Mouse (Mus musculus) forebrain, embryonic 12.5 days (tissue): Measurements from ENCODE around the gene Psmd9. TPM values are rescaled to one million over a fixed set of nuclear protein-coding genes. Genes with fewer than 3 reads are reported as not detected.

ENCODE experiments used
- ATAC-seq: fragments of 200-750 bp; cut with Nextera tagmentation; 2 replicates; pipeline ENCODE4 v1.8.0; 2017; ENCODE audit warnings: moderate TSS enrichment; ENCODE audit not compliant: low FRiP score
- H3K27ac ChIP-seq: fragments of 300-500 bp; sonication (generic); 2 replicates; pipeline ENCODE4 v1.5.1; 2016; ENCODE audit warnings: mild to moderate bottlenecking
- H3K27me3 ChIP-seq: fragments of 300-500 bp; sonication (generic); 2 replicates; pipeline ENCODE4 v1.6.1; 2016; ENCODE audit warnings: mild to moderate bottlenecking
- H3K36me3 ChIP-seq: fragments of 300-500 bp; sonication (generic); replicated peaks from 2 replicates; pipeline ENCODE4 v1.6.1; 2016; ENCODE audit warnings: mild to moderate bottlenecking
- H3K4me1 ChIP-seq: fragments of 300-500 bp; sonication (generic); 2 replicates; pipeline ENCODE4 v1.6.1; 2016
- H3K4me2 ChIP-seq: fragments of 300-500 bp; sonication (generic); 2 replicates; pipeline ENCODE4 v1.6.1; 2016; ENCODE audit warnings: mild to moderate bottlenecking, moderate library complexity
- H3K4me3 ChIP-seq: fragments of 300-500 bp; sonication (generic); replicated peaks from 2 replicates; pipeline ENCODE4 v1.5.1; 2016; ENCODE audit warnings: mild to moderate bottlenecking
- H3K9ac ChIP-seq: fragments of 300-500 bp; sonication (generic); 2 replicates; pipeline ENCODE4 v1.6.1; 2016; ENCODE audit warnings: mild to moderate bottlenecking
- H3K9me3 ChIP-seq: fragments of 300-500 bp; sonication (generic); 2 replicates; pipeline ENCODE4 v1.6.1; 2016
- WGBS: fragments of 180-500 bp; shearing (Covaris S2); methylation state at CpG from one replicate; pipeline ENCODE4 v1.1.7; 2016; 5-methylcytosine and 5-hydroxymethylcytosine counted together
- polyA plus RNA-seq: library from polyadenylated mRNA; unstranded; fragments of >200 nt; fragmentation: Nextera tagmentation; extraction: Ambion mirVana; gene quantifications from 2 replicates; pipeline ENCODE4 v1.2.1, GENCODE M21; 2016

The Psmd9 gene
- polyA plus RNA-seq, result 66.5 and 71.6 TPM in 2 replicates

DNA sequence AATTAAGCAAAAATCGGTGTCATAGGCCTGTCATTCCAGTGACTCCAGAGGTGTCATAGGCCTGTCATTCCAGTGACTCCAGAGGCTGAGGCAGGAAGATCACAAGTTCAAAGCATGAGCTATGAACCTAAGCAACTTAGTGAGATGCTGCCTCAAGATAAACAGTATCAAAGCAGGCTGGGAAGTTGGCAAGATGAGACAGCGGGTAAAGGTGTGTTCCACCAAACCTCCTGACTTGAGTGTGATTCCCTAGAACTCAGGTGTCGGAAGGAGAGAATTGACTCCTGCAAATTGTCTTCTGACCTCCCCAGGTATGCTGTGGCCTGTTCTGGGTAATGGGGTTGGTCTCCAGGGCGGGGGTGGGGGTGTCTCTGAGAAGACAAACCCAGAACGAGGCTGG, at the start of gene Psmd9:
Psmd9 (plus strand) TSS at position 130 of the 400 bp plus-strand sequence.
- H3K4me3 ChIP-seq, result no peak within 1 kb of the TSS
- peaks cover 7% of the 10 kb centered on the region for H3K4me1 ChIP-seq
- no peak for ATAC-seq
- H3K9me3 ChIP-seq, result no peaks in the 10 kb centered on the region
- peaks cover 4% of the 10 kb centered on the region; the same call in 1 of the 2 replicates for H3K27me3 ChIP-seq
- peaks cover 25% of the 10 kb centered on the region for H3K36me3 ChIP-seq
- no peak within 1 kb of the TSS for H3K9ac ChIP-seq
- no peak within 1 kb of the TSS for H3K27ac ChIP-seq
- 85% methylated on average over 5 of the region's 5 CpGs for WGBS
- no peak within 1 kb of the TSS for H3K4me2 ChIP-seq

GRCm38 (mm10) chr5:123120624-123121215, 48.5 kb upstream of the Psmd9 start:
- H3K9me3 ChIP-seq, result no peaks in the 10 kb centered on the region
- WGBS, result 66% methylated on average over 7 of the region's 7 CpGs
- H3K27me3 ChIP-seq, result no peaks in the 10 kb centered on the region
- no peak overlapping the region for H3K4me2 ChIP-seq
- no peak overlapping the region for H3K27ac ChIP-seq
- ATAC-seq, result no peak
- 0 out of 2 replicates have a peak overlapping the region, but pooled peaks have one; percentile 12 for H3K9ac ChIP-seq
- H3K36me3 ChIP-seq, result peaks cover 20% of the 10 kb centered on the region
- H3K4me3 ChIP-seq, result no peak overlapping the region
- H3K4me1 ChIP-seq, result peaks cover 6% of the 10 kb centered on the region; the same call in 1 of the 2 replicates

DNA sequence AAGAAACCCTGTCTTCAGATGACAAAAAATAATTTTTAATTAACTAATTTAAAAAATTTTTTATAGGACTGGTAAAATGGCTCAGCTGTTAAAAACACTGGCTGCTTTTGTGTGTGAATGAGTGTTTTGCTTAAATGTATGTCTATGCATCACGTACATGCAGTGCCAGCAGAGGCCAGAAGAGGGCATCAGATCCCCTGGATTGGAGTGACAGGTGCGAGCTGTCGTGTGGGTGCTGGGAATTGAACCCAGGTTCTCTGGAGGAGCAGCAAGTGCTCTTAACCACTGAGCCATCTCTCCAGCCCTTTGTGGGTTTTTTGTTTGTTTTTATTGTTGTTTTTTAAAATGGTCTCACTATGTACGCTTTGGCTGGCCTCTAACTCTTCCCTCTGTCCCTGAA, 47.0 kb upstream of the Psmd9 start:
- no peaks in the 10 kb centered on the region for H3K27me3 ChIP-seq
- peaks cover 6% of the 10 kb centered on the region; the same call in 1 of the 2 replicates for H3K4me1 ChIP-seq
- WGBS, result 91% methylated on average over 4 of the region's 4 CpGs
- no peak for ATAC-seq
- peaks cover 27% of the 10 kb centered on the region for H3K36me3 ChIP-seq
- H3K9ac ChIP-seq, result no peak overlapping the region
- no peak overlapping the region for H3K4me3 ChIP-seq
- H3K9me3 ChIP-seq, result no peaks in the 10 kb centered on the region
- H3K27ac ChIP-seq, result no peak overlapping the region
- no peak overlapping the region for H3K4me2 ChIP-seq

GRCm38 (mm10) chr5:123125105-123125504, 44.1 kb upstream of the Psmd9 start:
- H3K4me3 ChIP-seq, result no peak overlapping the region
- H3K4me1 ChIP-seq, result peaks cover 6% of the 10 kb centered on the region; the same call in 1 of the 2 replicates
- H3K9me3 ChIP-seq, result no peaks in the 10 kb centered on the region
- H3K36me3 ChIP-seq, result peaks cover 44% of the 10 kb centered on the region
- H3K27me3 ChIP-seq, result no peaks in the 10 kb centered on the region
- no peak overlapping the region for H3K4me2 ChIP-seq
- WGBS, result 85% methylated on average over 6 of the region's 6 CpGs
- H3K27ac ChIP-seq, result no peak overlapping the region
- no peak overlapping the region for H3K9ac ChIP-seq
- no peak for ATAC-seq

DNA sequence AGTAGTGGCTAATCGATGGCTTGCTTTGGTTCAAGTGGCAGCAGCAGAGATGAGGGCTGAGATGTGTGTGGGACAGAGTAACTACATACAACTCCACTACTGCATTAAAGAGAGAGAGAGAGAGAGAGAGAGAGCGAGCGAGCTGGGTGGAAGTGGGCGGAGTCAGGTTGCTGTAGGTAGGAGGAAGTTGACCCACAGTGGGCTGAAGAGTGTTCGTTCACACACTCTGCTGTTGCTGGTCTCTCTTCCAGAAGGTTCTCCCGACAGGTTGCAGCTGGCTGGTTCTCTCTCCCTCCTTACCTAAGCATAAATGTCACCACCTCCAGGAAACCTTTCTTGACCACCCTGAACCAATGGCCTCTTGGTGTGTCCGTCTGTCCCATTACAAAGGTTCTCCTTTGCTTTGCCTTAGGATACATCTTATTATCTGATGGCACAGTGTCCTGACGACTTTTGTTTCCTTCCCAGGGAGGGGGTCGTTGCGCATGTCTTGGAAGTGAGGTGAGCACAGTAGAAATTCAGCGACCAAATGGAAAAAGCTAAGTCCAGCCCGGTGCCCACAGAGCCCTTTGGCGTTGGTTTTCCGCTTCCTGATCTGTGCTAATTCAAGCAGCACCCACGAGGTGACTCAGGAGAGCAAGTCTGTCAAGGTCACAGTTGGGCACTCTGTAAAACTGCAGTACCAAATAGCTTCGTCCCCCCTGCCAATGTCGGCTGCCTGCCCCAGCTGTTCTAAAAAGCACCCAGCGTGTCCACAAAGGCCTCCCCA, 43.4 kb upstream of the Psmd9 start:
- no peaks in the 10 kb centered on the region for H3K27me3 ChIP-seq
- WGBS, result 90% methylated on average over 18 of the region's 18 CpGs

DNA sequence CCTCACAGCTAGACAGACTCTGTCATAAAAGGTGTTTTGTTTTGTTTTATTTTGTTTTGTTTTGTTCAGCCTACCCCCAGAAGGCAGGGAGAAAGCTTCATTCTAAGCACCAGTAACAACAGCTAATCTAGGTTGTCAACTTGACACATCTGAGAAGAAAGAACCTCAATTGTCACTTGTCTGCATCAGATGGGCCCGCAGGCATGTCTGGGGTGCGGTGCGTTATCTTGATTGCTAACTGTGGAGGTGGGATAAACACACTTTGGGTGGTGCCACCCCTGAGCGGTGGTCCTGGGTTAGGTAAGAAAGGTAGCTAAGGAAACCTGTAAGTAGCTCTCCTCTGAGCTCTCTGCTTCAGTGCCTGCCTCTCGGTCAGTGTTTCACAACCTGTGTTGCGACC, 42.2 kb upstream of the Psmd9 start:
- H3K4me1 ChIP-seq, result peaks cover 10% of the 10 kb centered on the region
- H3K9ac ChIP-seq, result no peak overlapping the region
- H3K27me3 ChIP-seq, result peaks cover 7% of the 10 kb centered on the region; the same call in 1 of the 2 replicates
- peaks cover 56% of the 10 kb centered on the region for H3K36me3 ChIP-seq
- H3K9me3 ChIP-seq, result no peaks in the 10 kb centered on the region
- 81% methylated on average over 6 of the region's 6 CpGs for WGBS
- no peak overlapping the region for H3K4me3 ChIP-seq
- ATAC-seq, result no peak
- no peak overlapping the region for H3K27ac ChIP-seq
- H3K4me2 ChIP-seq, result no peak overlapping the region

More for the DNA sequence above, 43.4 kb upstream of the Psmd9 start:
- Histone ChIP-seq H3K9me3 (no peaks in the 10 kb centered on the region), H3K27ac (no peak overlapping the region), H3K4me3 (no peak overlapping the region), H3K4me2 (no peak overlapping the region), H3K9ac (no peak overlapping the region), H3K36me3 (peaks cover 50% of the 10 kb centered on the region), H3K4me1 (peaks cover 2% of the 10 kb centered on the region; the same call in 1 of the 2 replicates)
- no peak for ATAC-seq

GRCm38 (mm10) chr5:123128426-123129169, 40.6 kb upstream of the Psmd9 start:
- no peaks in the 10 kb centered on the region for H3K9me3 ChIP-seq
- peaks cover 45% of the 10 kb centered on the region for H3K36me3 ChIP-seq
- no peak for ATAC-seq
- H3K4me2 ChIP-seq, result no peak overlapping the region
- no peak overlapping the region for H3K4me3 ChIP-seq
- H3K27me3 ChIP-seq, result peaks cover 7% of the 10 kb centered on the region; the same call in 1 of the 2 replicates
- 67% methylated on average over 10 of the region's 10 CpGs for WGBS
- H3K27ac ChIP-seq, result no peak overlapping the region
- H3K9ac ChIP-seq, result no peak overlapping the region
- peaks cover 26% of the 10 kb centered on the region for H3K4me1 ChIP-seq

GRCm38 (mm10) chr5:123129170-123129757, 39.9 kb upstream of the Psmd9 start:
- peaks cover 32% of the 10 kb centered on the region for H3K4me1 ChIP-seq
- 86% methylated on average over 10 of the region's 10 CpGs for WGBS
- no peak overlapping the region for H3K4me2 ChIP-seq
- peaks cover 7% of the 10 kb centered on the region; the same call in 1 of the 2 replicates for H3K27me3 ChIP-seq
- ATAC-seq, result no peak
- H3K4me3 ChIP-seq, result no peak overlapping the region
- H3K27ac ChIP-seq, result no peak overlapping the region
- H3K9ac ChIP-seq, result no peak overlapping the region
- H3K36me3 ChIP-seq, result peaks cover 45% of the 10 kb centered on the region
- no peaks in the 10 kb centered on the region for H3K9me3 ChIP-seq

DNA sequence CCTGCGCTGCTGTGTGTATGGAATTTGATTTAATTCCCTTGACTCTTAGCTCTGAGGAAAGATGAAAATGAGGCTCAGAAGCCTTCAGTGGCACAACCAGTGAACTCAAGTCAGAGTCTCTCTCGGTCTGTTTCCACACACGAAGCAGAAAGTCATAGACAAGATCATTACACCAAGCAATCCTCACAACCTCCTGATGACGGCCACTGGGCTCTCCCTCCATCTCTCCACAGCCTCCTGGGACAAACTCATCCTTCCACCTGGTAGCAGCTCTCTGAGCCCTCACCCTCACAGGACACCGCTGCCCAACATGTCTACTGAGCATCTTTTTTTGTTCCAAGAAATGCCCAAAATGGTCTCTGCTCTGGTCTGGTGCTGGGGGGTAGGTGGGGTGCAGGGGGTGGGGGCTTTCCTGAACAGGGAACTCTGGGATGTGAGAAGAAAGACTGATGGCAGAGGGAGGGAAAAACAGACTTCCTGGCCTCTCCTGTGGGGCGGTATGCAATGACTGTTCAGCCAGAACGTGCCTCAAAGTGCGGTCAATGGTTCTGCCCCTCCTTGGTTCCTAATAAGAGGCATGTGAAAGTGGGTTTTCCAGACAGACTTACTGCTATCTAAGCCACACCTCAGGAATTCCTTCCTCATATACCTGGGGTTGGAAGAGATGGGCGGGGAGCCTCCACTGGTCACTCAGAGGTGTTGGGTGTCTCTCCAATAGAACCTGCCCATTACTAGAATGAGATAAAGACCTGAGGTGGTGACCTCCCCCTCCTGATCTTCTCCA, 39.0 kb upstream of the Psmd9 start:
- Histone ChIP-seq H3K36me3 (peaks cover 50% of the 10 kb centered on the region), H3K27ac (no peak overlapping the region), H3K9ac (no peak overlapping the region), H3K4me2 (no peak overlapping the region), H3K27me3 (peaks cover 7% of the 10 kb centered on the region; the same call in 1 of the 2 replicates), H3K4me1 (peaks cover 42% of the 10 kb centered on the region), H3K4me3 (no peak overlapping the region), H3K9me3 (no peaks in the 10 kb centered on the region)
- 94% methylated on average over 9 of the region's 9 CpGs for WGBS
- ATAC-seq, result no peak

GRCm38 (mm10) chr5:123130814-123131148, 38.4 kb upstream of the Psmd9 start:
- no peak overlapping the region for H3K9ac ChIP-seq
- no peak overlapping the region for H3K4me2 ChIP-seq
- H3K27me3 ChIP-seq, result peaks cover 7% of the 10 kb centered on the region; the same call in 1 of the 2 replicates
- H3K9me3 ChIP-seq, result no peaks in the 10 kb centered on the region
- no peak overlapping the region for H3K4me3 ChIP-seq
- H3K27ac ChIP-seq, result no peak overlapping the region
- ATAC-seq, result no peak
- 90% methylated on average over 5 of the region's 5 CpGs for WGBS
- H3K36me3 ChIP-seq, result peaks cover 45% of the 10 kb centered on the region
- peaks cover 47% of the 10 kb centered on the region for H3K4me1 ChIP-seq

GRCm38 (mm10) chr5:123132308-123133071, 36.7 kb upstream of the Psmd9 start, which contains the start of gene Rhof:
Gene Rhof (minus strand): TSS chr5:123132692.
- peak; percentile 36 for ATAC-seq
- Histone ChIP-seq H3K27me3 (peaks cover 7% of the 10 kb centered on the region; the same call in 1 of the 2 replicates), H3K4me1 (peaks cover 64% of the 10 kb centered on the region), H3K36me3 (peaks cover 45% of the 10 kb centered on the region), H3K4me2 (peak within 1 kb of the TSS; percentile 100), H3K9ac (peak within 1 kb of the TSS; percentile 47), H3K9me3 (no peaks in the 10 kb centered on the region), H3K4me3 (peak within 1 kb of the TSS; percentile 31), H3K27ac (peak within 1 kb of the TSS; percentile 100)
- 2% methylated on average over 44 of the region's 44 CpGs for WGBS
